Mouse (Mus musculus) adrenal gland, postnatal 14 days (tissue): Measurements from ENCODE around the gene Sft2d1. TPM values are rescaled to one million over a fixed set of nuclear protein-coding genes. Genes with fewer than 3 reads are reported as not detected.

Experiments used
- DNase-seq: peaks from one replicate; pipeline ENCODE4 v3.0.0; 2021; ENCODE audit warnings: mixed read lengths
- total RNA-seq: library from RNA; stranded (reverse); gene quantifications from 2 replicates; pipeline ENCODE4 v1.2.3, GENCODE M21; 2021

The Sft2d1 gene
- total RNA-seq, 1 experiment from 2014 or later = 37.7 TPM

DNA sequence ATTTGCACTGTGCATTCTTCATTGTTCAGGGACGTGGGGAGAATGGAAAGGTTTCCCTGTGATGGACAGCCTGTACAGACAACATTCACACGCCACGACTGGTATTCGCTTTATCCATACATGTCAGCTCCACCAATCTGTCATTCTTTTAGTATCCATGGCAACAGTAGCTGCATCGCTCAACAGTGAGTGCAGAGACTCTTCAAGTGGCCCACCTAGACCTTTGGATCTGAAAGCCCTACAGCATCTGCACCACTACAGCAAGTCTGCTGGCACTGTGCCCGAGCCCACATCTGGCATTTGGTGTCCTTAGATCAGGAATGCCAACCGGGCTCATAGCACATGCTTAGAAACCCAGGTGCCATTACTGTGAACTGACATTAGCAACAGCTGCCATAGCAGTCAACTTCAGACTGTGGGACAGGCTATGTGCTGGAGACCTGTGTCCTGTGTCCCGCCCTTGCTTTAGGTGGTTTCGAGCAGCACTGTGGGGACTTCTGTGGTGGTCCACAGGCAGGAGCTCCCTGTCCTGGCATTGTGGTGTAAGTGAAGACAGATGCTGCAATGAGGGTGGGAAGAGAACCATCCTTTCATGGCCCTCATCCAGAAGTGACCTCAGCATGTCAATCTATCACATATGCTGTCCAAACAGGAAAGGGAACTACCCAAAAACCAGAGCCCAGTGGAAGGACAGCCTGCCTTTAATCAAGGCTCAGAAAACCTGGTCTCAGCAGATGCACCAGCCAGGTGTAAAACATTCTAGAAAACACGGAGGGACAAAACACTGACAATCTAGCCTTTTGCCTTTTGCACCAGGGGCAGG, 50.6 kb downstream of the Sft2d1 start:
- no peak for DNase-seq

DNA sequence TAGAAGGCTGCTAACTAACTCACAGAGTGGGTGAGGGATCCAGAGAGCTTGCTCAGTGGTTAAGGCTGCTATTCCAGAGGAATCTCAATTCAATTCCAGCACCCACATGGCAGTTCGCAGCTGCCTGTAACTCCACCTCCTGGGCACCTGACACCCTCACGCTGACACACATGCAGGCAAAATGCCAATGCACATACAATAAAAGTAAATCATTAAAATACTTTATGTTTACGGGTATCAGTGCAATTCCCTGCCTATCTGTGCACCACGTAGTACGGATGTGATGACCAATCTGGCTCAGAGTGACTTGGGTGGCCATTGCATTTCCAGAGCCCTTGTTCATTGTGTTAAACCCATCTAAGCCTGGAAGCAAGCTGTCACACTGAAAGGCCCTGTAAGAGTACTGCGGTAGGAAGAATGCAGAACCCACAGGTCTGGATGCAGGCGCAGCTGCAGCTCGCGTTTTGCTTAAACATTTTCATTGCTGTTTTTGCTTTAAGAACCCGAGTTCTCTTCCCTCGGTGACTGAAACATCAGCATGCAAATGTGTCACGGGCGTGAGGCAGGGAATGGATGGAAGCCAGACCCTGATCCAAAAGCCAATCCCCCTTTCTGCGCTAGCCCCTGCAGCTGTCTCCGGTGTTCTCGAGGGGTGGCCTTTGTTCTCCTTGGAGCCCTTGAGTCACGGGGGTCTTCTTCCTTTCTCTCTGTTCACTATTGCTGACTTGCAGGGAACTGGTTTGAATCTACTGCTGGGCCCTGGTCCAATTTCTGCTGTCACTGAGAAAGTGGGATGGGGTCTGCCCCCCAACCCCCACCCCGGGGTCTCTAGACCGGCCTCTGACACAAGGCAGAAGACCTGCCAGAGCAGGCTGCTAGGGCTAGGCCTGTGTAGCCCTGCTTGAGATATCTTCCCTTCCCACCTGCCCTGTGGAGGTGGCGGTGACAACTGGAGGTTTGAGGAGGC, 56.9 kb downstream of the Sft2d1 start:
- no peak for DNase-seq

DNA sequence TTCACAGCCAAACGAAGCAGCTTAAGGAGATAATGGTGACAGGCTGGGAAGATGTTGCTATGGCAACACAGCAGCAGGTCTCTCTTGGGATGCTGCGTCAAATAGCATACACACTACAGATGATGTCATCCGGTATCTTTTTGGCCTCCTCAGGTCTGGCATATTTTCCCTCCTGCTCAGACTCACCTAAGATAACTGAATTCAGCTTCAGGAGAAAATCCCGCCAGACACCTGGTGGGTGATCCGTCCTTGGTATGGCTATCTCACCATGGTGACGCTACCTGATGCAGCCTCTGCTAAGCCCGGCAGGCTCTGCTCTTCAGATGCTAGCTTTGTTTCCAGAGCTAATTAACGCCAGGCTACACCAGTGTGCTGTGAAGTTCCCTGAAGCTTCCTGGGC, 57.7 kb downstream of the Sft2d1 start:
- DNase-seq = no peak

GRCm38 (mm10) chr17:8369171-8369570, 58.3 kb downstream of the Sft2d1 start:
- no peak for DNase-seq

DNA sequence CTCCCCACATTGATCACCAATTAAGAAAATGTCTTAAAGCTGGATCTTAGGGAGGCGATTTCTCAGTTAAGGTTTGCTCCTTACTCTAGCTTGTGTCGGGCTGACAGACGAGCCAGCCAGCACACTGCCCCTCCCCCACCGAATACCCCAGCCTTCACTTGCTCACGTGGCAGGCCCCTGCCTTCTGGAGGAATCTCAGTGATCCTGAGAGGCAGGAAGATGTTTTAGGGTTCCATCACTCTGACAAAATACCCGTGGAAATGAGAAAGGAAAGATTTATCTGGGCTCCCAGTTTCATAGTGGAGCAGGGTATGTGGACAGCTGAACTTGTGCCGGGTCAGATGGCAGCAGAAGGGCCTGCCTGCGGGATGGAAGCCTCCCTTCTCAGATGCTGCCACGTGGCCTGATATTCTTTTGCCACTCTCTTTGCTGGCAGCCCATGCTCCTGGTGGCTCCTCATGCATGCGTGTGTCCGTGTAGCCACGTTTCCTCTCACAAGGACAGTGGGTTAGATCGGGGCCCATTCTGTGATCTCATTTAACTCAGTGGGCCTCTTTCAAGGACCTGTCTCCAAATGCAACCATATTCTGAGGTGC, 59.8 kb downstream of the Sft2d1 start:
- no peak for DNase-seq

DNA sequence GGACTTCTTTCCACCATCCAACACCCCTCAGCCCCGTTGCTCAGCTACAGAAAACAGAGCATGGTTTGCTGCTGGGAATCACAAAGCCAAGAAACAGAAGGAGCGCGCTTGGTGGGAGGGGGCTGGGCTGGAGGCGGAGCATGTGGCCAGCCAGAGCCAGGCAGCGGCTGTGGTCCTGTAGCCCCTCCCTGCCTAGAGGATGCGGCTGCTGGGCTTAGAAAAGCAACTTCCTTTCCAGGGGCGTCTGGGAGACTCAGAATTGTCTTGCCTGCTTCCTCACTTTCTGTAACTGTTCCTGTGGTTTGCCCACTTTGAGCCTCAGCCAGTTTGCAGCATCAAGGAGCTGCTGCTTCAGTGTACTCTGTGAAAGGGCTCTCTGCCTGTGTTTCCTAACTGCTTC, 60.9 kb downstream of the Sft2d1 start:
- DNase-seq = peak; percentile 66

- DNase-seq = peak; percentile 89
Observed at GRCm38 (mm10) chr17:8372286-8373046, 61.6 kb downstream of the Sft2d1 start.

Other genes with a start within 250 kb of the Sft2d1 start
- gene Gm49673, start 163.3 kb upstream of the Sft2d1 start, total RNA-seq = 0.26 TPM in 1 of 2 replicates, not detected in the other
- gene Rnaset2a, start 163.0 kb upstream of the Sft2d1 start, total RNA-seq = 39.2 and 40.7 TPM in 2 replicates
- gene Fgfr1op, start 145.6 kb upstream of the Sft2d1 start, total RNA-seq = 19.0 TPM in 2 replicates
- 3.8 TPM in 1 of 2 replicates, not detected in the other for gene Ccr6, start 75.1 kb upstream of the Sft2d1 start, total RNA-seq
- gene Mpc1, start 28.2 kb upstream of the Sft2d1 start, total RNA-seq = 356 and 378 TPM in 2 replicates
- gene Prr18, start 26.4 kb downstream of the Sft2d1 start, total RNA-seq = 0.33 and 0.41 TPM in 2 replicates
- gene T2, start 44.9 kb downstream of the Sft2d1 start, total RNA-seq = not detected in 2 replicates
- not detected in 2 replicates for gene T, start 123.3 kb downstream of the Sft2d1 start, total RNA-seq
- gene Pde10a, start 214.3 kb downstream of the Sft2d1 start, total RNA-seq = 25.0 and 33.0 TPM in 2 replicates